Mouse (Mus musculus) adrenal gland, adult 8-10 months (tissue): ENCODE results near the gene Gm20850. TPM values are rescaled to one million over a fixed set of nuclear protein-coding genes. Genes with fewer than 3 reads are reported as not detected.
"Not testable (repeated sequence)": the region's sequence is repeated elsewhere in the genome, so short reads cannot be mapped to it uniquely, and the experiment has no call there.

Experiments used
- DNase-seq: peaks from one replicate; pipeline ENCODE4 v3.0.0; 2022
- total RNA-seq, 4 experiments: library from RNA; stranded (reverse); gene quantifications; 2 replicates each; pipeline ENCODE4 v1.2.4; 2022

Gene Gm20850
- not detected for total RNA-seq

DNA sequence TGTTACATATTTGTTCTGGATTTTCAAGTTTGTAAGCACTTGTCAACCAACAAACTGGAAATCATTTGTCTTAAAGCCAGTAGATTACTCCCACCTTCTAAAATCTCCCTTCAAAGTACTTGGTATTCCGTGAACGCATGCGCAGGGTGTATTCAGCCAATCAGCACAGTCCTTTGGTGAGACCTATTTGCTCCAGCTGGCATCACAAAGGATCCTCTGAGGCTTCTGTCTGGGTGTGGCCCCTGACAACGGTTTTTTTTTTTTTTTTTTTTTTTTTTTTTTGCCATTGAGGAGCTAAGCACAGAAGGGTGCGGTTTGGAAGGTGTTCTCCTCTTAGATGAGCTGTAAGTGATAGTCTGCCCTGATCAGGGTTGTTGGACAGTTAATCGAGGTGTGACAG, at the start of gene Gm20850:
Gm20850 (plus strand) TSS at position 301 of the 400 bp plus-strand sequence.
- DNase-seq, result not testable (repeated sequence)
